Mouse (Mus musculus): ENCODE measurements around the gene Fxyd1. TPM values are rescaled to one million over a fixed set of nuclear protein-coding genes. Genes with fewer than 3 reads are reported as not detected.

The Fxyd1 gene
- polyA plus RNA-seq, 1 experiment from 2014 or later, result 211 TPM

DNA sequence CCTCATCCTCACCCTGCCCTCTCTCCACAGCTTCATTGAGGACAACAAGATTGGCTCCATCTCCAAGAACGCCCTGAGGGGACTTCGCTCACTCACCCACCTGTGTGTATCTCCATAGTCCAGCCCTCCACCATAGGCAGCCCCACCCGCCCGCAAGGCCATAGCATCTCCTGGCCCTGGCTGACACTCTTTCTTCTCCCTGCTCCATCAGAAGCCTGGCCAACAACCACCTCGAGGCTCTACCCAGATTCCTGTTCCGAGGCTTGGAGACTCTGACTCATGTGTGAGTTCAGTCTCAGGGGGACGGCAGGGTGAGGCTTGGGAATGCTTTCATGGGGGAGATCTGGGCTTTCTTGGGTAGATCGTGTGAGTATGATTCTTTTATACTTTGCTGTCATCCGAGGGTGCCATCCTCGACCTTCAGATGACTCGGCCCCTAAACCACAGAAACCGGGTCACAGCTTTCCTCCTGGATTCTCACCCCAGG lies 6.1 kb upstream of the Fxyd1 start:
- H3K9ac ChIP-seq (replicated peaks; ENCODE audit: low read depth), result no peak overlapping the region
- H3K27ac ChIP-seq (ENCODE audit: low read length), result no peak overlapping the region
- no peaks in the 10 kb centered on the region for H3K36me3 ChIP-seq (ENCODE audit: insufficient read depth, low read length)
- H3K27me3 ChIP-seq (replicated peaks; ENCODE audit: insufficient read depth, low read length), result no peaks in the 10 kb centered on the region
- DNase-seq (ENCODE audit: low spot score) (no peak), ATAC-seq (no peak)
- no peaks in the 10 kb centered on the region for H3K4me1 ChIP-seq (ENCODE audit: insufficient read depth, low read depth, low read length)
- no peak overlapping the region for H3K4me3 ChIP-seq (ENCODE audit: low read depth, low read length)
- H3K9me3 ChIP-seq (ENCODE audit: low read length), result no peaks in the 10 kb centered on the region
- H3K4me2 ChIP-seq (replicated peaks; ENCODE audit: low read depth, low read length), result no peak overlapping the region
- 77% methylated on average over 12 of the region's 12 CpGs for WGBS
- TF ChIP-seq EP300 (IDR thresholded peaks at IDR 0.05) (no peak), CTCF (IDR thresholded peaks at IDR 0.05) (no peak)

DNA sequence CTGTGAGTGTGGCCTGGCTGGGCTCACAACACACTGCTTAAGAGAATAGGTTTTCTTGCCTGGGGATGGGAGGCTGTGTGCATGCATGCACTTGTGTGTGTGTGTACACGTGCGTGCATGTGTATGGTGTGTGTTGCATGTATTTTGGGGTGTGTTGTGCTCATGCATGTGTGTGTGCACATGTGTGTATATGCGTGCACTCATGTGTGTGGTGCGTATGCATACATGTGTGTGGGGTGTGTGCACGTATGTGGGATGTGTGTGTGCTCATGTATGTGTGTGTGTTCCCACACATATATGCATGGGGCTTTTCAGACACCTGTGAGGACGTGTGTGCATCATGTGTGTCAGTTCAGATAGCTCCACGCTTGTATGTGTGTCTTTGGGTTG lies 3.6 kb upstream of the Fxyd1 start:
- ATAC-seq (no peak), DNase-seq (ENCODE audit: low spot score) (no peak)
- Histone ChIP-seq H3K9ac (replicated peaks; ENCODE audit: low read depth) (no peak overlapping the region), H3K27ac (ENCODE audit: low read length) (no peak overlapping the region), H3K36me3 (ENCODE audit: insufficient read depth, low read length) (no peaks in the 10 kb centered on the region), H3K4me1 (ENCODE audit: insufficient read depth, low read depth, low read length) (no peaks in the 10 kb centered on the region), H3K4me2 (replicated peaks; ENCODE audit: low read depth, low read length) (no peak overlapping the region), H3K9me3 (ENCODE audit: low read length) (no peaks in the 10 kb centered on the region), H3K4me3 (ENCODE audit: low read depth, low read length) (no peak overlapping the region), H3K27me3 (replicated peaks; ENCODE audit: insufficient read depth, low read length) (no peaks in the 10 kb centered on the region)
- TF ChIP-seq EP300 (IDR thresholded peaks at IDR 0.05) (no peak), CTCF (IDR thresholded peaks at IDR 0.05) (no peak)
- 90% methylated on average over 7 of the region's 7 CpGs for WGBS

DNA sequence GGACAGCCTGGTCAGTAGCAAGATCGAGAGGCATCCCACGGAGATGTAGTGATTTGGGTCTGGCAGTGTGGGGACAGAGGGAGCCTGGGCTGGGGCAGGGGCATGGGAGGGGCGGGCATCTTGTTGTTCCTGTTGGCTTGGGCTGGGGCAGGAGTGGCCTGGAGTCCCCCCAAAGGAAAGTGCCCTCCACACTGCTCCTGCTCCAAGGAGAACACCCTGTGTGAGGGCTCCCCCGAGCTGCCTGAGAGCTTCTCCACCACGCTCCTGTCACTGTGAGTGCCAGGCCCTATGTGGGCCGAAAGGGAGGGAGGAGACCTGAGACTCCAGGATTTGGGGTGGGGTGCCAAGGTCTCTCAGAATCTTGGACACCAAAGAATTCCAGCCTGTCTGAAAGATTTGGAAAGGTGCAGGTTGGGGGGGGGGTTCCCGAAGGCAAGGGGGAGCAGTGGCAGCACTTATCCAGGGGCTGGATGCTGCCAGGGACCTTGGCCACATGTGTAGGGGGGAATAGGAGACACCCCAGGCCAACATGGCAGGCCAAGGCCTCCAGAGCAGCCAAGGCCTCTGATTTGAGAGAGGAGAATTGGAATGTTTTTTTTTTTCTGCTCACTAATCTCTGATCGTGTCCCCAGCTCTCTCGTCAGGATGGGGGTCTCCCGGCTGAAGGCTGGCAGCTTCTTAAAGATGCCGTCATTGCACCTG lies 3.1 kb upstream of the Fxyd1 start:
- H3K36me3 ChIP-seq (ENCODE audit: insufficient read depth, low read length), result no peaks in the 10 kb centered on the region
- no peak overlapping the region for H3K4me3 ChIP-seq (ENCODE audit: low read depth, low read length)
- no peak overlapping the region for H3K4me2 ChIP-seq (replicated peaks; ENCODE audit: low read depth, low read length)
- no peaks in the 10 kb centered on the region for H3K4me1 ChIP-seq (ENCODE audit: insufficient read depth, low read depth, low read length)
- no peaks in the 10 kb centered on the region for H3K27me3 ChIP-seq (replicated peaks; ENCODE audit: insufficient read depth, low read length)
- DNase-seq (ENCODE audit: low spot score) (no peak), ATAC-seq (no peak)
- 73% methylated on average over 11 of the region's 11 CpGs for WGBS
- no peaks in the 10 kb centered on the region for H3K9me3 ChIP-seq (ENCODE audit: low read length)
- no peak overlapping the region for H3K27ac ChIP-seq (ENCODE audit: low read length)
- H3K9ac ChIP-seq (replicated peaks; ENCODE audit: low read depth), result no peak overlapping the region
- no peak for TF ChIP-seq CTCF (IDR thresholded peaks at IDR 0.05)
- TF ChIP-seq EP300 (IDR thresholded peaks at IDR 0.05), result no peak

DNA sequence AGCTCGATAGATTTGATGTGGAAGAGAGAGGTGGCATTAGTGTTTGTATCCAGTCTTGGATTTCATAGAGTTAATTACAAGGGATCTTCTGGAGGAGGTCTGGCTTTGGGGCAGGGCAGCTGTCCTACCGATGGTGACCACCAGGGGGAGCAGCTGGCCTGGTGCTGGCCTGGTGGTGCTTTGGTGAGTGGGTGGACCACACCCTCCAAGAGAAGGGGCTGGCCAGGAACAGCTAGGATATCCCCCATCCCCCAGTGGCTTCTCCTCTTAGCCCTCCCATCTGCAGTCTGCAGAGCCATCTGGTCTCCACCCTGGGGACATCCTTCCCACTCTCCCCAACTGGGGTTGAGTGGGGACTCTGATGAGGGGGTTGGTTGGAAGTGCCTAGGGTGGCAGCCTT lies 2.1 kb upstream of the Fxyd1 start, which contains the start of gene Lgi4:
Gene Lgi4, plus strand, starts transcription at position 235 of the 400 bp plus-strand sequence.
- ATAC-seq (peak; percentile 55), DNase-seq (ENCODE audit: low spot score) (peak; percentile 82)
- Histone ChIP-seq H3K27ac (ENCODE audit: low read length) (no peak within 1 kb of the TSS), H3K36me3 (ENCODE audit: insufficient read depth, low read length) (no peaks in the 10 kb centered on the region), H3K27me3 (replicated peaks; ENCODE audit: insufficient read depth, low read length) (no peaks in the 10 kb centered on the region), H3K4me2 (replicated peaks; ENCODE audit: low read depth, low read length) (no peak within 1 kb of the TSS), H3K4me1 (ENCODE audit: insufficient read depth, low read depth, low read length) (no peaks in the 10 kb centered on the region), H3K9me3 (ENCODE audit: low read length) (no peaks in the 10 kb centered on the region), H3K4me3 (ENCODE audit: low read depth, low read length) (no peak within 1 kb of the TSS), H3K9ac (replicated peaks; ENCODE audit: low read depth) (no peak within 1 kb of the TSS)
- TF ChIP-seq CTCF (IDR thresholded peaks at IDR 0.05) (peak; percentile 99), EP300 (IDR thresholded peaks at IDR 0.05) (no peak)
- 6% methylated on average over 2 of the region's 2 CpGs for WGBS

DNA sequence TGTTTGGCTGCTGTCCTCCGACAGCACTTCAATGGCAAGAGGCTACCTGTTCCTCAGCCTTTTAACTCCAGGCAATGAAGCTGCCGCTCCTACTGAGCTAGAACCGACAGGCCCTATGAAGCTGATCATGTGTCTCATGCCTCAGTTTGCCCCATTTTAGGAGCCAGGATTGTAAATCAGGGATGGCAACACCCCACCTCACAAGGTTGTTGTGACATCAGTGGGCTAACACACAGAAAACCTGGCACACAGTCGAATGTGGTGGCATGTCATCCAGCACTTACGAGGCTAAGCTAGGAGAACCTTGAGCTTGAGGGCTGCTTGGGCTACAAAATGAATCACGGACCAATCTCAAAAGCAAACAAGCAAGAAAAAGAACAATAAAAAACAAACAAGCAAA lies 1.2 kb upstream of the Fxyd1 start:
- DNase-seq (ENCODE audit: low spot score), result no peak
- TF ChIP-seq CTCF (IDR thresholded peaks at IDR 0.05) (no peak), EP300 (IDR thresholded peaks at IDR 0.05) (no peak)
- Histone ChIP-seq H3K9me3 (ENCODE audit: low read length) (no peaks in the 10 kb centered on the region), H3K9ac (replicated peaks; ENCODE audit: low read depth) (no peak overlapping the region), H3K4me2 (replicated peaks; ENCODE audit: low read depth, low read length) (no peak overlapping the region), H3K4me3 (ENCODE audit: low read depth, low read length) (no peak overlapping the region), H3K4me1 (ENCODE audit: insufficient read depth, low read depth, low read length) (no peaks in the 10 kb centered on the region), H3K27me3 (replicated peaks; ENCODE audit: insufficient read depth, low read length) (no peaks in the 10 kb centered on the region; the same call in 1 of the 2 replicates), H3K36me3 (ENCODE audit: insufficient read depth, low read length) (no peaks in the 10 kb centered on the region), H3K27ac (ENCODE audit: low read length) (no peak overlapping the region)
- WGBS, result 82% methylated on average over 6 of the region's 6 CpGs
- ATAC-seq, result no peak

DNA sequence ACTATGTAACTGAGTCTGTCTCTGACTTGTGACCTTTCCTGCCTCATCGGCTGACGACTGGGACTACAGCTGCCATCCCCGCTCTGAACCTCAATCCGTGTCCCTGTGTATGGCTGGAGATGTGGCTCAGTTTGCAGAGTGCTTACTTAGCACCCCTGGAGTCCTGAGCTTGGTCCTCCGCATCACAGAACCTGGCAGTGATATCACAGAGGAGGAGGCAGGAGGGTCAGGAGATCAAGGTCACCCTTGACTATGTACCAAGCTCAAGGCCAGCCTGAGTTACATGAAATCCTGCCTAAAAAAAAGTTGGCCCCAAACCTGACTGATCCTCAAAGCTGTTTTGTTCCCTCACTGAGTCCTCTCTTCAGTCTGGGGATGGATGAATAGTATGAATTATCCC lies 731 bp upstream of the Fxyd1 start:
- H3K27me3 ChIP-seq (replicated peaks; ENCODE audit: insufficient read depth, low read length), result peaks cover 4% of the 10 kb centered on the region
- H3K9me3 ChIP-seq (ENCODE audit: low read length), result no peaks in the 10 kb centered on the region
- ATAC-seq, result no peak
- TF ChIP-seq CTCF (IDR thresholded peaks at IDR 0.05), result no peak
- no peak for TF ChIP-seq EP300 (IDR thresholded peaks at IDR 0.05)
- H3K4me3 ChIP-seq (ENCODE audit: low read depth, low read length), result no peak overlapping the region
- no peak overlapping the region for H3K27ac ChIP-seq (ENCODE audit: low read length)
- 67% methylated on average over 5 of the region's 5 CpGs for WGBS
- H3K9ac ChIP-seq (replicated peaks; ENCODE audit: low read depth), result no peak overlapping the region
- DNase-seq (ENCODE audit: low spot score), result no peak
- no peaks in the 10 kb centered on the region for H3K36me3 ChIP-seq (ENCODE audit: insufficient read depth, low read length)
- H3K4me2 ChIP-seq (replicated peaks; ENCODE audit: low read depth, low read length), result no peak overlapping the region
- H3K4me1 ChIP-seq (ENCODE audit: insufficient read depth, low read depth, low read length), result no peaks in the 10 kb centered on the region
